Mouse (Mus musculus): ENCODE data around the gene Macrod1.

- TF ChIP-seq CTCF (IDR thresholded peaks at IDR 0.05; ENCODE audit: borderline replicate concordance, insufficient read depth, low read depth, low read length) (no peak), POLR2A (IDR thresholded peaks at IDR 0.05; ENCODE audit: borderline replicate concordance, insufficient read depth, low read length) (no peak)
These were observed 168.6 kb downstream of the Macrod1 start for GRCm38 (mm10) chr19:7225096-7225690.
